Mouse (Mus musculus) kidney, postnatal 14 days (tissue): Measurements from ENCODE around the gene Tmem161a.

Experiments
- DNase-seq: peaks from one replicate; pipeline ENCODE4 v3.0.0; 2022; ENCODE audit warnings: mixed read lengths

The Tmem161a gene

DNA sequence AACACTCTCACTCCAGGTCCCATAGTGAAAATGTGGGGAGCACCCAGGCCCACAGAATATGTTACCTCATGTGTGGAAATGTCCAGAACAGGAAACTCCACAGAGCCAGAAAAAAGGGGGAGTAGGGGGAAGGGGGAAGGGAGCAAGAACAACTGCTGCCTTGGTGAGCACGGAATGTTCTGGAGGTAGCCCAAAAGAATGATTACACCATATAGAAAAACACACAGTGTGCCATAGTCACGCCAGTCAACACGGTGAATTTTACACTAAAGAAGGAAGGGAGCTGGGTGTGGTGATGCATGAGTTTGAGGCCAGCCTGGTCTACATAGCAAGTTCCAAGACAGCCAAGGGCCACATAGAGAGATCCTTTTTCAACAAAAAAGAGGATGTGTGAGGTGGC is 8.8 kb upstream of the Tmem161a start:
- DNase-seq = no peak

GRCm38 (mm10) chr8:70166504-70167110 is 5.5 kb upstream of the Tmem161a start:
- peak; percentile 63 for DNase-seq

DNA sequence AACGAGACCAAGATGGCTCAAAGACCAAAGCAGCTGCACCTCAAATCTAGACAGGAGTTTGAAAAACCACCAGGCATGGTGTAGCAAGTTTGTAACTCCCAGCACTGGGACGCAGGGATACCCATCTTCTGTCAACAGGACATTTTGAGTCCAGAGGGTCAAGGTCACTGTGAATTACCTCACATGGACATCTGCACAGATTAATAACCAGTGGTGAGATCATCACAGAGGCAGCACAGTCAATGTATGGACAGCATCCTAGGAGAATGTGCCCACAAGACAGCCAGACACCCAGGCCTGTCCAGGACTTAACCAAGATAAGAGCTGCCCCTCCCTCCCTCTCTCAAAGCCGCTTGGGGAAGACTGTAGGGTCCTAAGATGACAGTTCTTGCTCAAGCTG is 2.0 kb upstream of the Tmem161a start:
- no peak for DNase-seq

- peak; percentile 67 for DNase-seq
These were observed 1.4 kb upstream of the Tmem161a start for GRCm38 (mm10) chr8:70170748-70171147.

- no peak for DNase-seq
These were observed 916 bp upstream of the Tmem161a start for GRCm38 (mm10) chr8:70171240-70171639.

- no peak for DNase-seq
These were observed 1.2 kb downstream of the Tmem161a start for GRCm38 (mm10) chr8:70173320-70173719.

DNA sequence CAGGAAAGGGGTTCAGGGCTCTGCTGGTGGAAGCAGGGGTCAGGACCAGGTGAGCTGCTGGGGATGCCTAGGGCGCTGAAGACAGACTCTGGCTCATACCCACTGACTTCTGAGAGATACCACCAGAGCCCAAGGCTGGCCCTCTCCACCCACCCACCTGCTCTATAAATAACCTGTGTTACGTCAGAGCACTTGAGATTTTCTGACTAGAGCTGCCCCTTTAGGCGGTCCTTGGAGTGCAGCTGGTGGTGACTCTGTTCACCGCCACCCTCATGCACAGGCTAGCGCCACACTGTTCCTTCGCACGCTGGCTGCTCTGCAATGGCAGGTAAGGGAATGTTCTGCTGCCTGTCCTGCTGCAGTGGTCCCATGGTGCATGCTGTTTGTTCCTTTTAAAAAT is 1.9 kb downstream of the Tmem161a start:
- DNase-seq = no peak

DNA sequence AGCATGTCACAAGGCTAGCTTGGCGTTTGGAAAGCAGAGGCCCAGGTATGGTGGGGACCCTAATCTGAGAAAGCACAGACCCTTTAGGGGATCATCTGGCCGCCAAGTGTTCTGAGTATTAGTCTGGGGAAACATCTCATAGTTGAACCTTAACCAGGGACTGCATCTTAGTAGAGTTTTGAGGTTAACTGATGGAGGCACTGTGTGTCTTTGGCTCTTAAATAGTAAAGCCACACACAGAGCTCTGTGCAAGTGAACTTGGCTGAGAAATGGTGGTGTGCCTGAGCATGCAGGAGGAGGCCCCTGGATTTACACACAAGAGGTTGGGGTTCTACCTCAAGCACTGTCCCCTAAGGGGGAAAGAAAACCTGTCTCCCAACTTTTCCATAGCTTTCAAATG is 6.1 kb downstream of the Tmem161a start:
- DNase-seq = no peak

- DNase-seq = no peak
These were observed 6.9 kb downstream of the Tmem161a start for GRCm38 (mm10) chr8:70179082-70179481.

GRCm38 (mm10) chr8:70181212-70181902 is 9.2 kb downstream of the Tmem161a start:
- no peak for DNase-seq

- no peak for DNase-seq
These were observed 9.7 kb downstream of the Tmem161a start for GRCm38 (mm10) chr8:70181903-70182252.

DNA sequence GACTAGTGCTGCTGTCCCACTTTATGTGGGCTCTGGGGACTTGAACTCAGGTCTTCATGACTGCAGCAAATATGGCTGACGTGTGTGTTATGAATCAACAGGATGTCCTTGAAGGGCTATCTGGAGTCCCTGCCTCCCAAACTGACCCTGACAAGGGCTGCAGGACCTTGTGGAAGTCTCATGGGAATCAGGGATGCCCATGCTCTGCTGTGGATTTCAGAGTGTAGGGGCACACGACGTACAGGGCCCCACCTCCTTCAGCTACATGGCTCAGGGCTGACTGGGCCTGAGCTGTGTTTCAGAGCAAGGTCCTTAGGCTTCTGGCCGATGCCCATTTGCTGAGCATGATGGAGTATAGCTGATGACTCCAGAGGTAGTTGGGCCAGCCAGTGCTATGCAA is 11.0 kb downstream of the Tmem161a start:
- DNase-seq = no peak

GRCm38 (mm10) chr8:70188707-70189106 is 16.6 kb downstream of the Tmem161a start:
- peak; percentile 89 for DNase-seq

- peak; percentile 78 for DNase-seq
These were observed 21.1 kb downstream of the Tmem161a start for GRCm38 (mm10) chr8:70193238-70193637.

DNA sequence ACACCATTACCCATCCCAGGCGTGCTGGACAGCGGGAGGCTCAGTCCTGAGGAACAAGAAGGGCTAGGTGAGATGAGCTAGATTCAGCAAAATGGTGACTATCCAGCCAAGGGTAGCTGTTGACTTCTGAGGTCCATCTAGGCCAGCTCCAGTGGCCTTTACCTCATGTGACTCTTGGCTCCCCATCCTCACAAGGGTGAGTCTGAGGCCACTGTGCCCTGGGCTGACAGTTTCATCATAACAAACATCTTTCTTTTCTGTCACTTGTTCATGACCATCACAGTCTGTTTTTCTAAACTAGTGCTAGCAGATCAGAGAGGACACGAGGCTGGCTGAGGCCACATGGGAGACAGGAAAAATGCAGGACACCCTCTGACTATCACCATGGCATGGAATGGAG is 22.0 kb downstream of the Tmem161a start:
- no peak for DNase-seq

DNA sequence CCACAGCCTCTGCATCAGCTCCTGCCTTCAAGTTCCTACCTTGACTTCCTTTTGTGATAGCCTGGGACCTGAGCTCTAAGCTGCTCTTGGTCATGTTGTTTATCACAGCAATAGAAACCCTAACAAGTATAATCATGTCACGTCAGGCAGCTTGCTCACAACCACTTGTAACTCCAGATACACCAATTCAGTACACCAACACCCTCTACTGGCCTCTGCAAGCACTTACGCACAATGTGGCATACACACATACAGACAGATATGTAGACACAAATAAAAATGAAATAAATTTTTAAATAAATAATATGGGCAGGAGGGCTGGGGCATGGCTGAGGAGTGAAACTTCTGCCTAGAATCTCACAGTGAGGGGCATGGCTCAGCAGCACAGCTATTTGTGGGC is 23.6 kb downstream of the Tmem161a start:
- no peak for DNase-seq

GRCm38 (mm10) chr8:70197603-70198002 is 25.4 kb downstream of the Tmem161a start:
- DNase-seq = peak; percentile 52

DNA sequence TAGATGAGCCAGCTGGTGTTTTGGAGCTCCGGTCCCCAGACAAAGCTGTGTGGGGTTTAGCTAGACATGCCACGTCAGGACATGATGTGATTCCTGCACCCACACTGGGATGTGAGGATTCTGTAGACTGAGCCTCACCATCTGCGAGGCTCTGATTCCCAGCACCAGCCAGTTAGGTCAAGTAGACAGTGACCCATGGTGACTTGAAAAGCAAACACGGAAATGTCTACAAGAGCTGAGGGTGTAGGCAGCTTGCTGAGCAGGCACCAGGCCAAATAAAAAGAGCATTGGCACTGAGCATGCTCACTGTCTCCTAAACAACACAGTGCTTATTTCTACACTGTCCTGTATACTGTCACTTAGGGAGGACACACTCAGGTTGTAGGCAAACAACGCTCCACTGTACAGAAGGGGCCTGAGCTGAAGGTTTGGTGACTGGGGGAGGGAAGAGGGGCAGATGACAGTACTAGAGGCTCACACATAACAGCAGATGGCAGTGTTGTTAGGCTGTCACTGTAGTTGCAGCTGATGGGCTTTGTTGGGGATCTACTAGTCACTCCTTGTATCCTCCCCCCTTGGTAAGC is 28.0 kb downstream of the Tmem161a start:
- peak; percentile 52 for DNase-seq

GRCm38 (mm10) chr8:70201417-70201816 is 29.3 kb downstream of the Tmem161a start:
- no peak for DNase-seq

- no peak for DNase-seq
These were observed 30.9 kb downstream of the Tmem161a start for GRCm38 (mm10) chr8:70203072-70203471.

DNA sequence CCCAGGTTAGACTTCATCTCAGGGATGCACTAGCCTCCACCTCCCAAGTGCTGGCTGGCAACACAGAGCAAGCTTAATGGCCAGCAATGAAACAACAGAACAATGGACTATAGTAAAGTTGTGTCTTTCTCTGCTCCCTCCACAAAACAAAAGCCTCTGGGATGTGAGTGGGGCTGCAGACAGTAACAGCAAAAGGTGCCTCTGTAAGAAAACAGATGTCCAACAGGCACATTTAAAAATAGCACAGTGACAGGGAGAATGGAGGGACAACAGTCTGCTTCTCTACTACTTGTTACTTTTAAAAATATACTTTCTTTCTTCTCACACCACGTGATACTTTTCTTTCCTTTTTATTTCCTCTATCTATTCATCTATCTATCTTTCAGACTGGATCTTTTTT is 32.6 kb downstream of the Tmem161a start:
- DNase-seq = no peak

GRCm38 (mm10) chr8:70208130-70208529 is 36.0 kb downstream of the Tmem161a start:
- peak; percentile 71 for DNase-seq

GRCm38 (mm10) chr8:70210538-70210937 is 38.4 kb downstream of the Tmem161a start:
- DNase-seq = peak; percentile 53

DNA sequence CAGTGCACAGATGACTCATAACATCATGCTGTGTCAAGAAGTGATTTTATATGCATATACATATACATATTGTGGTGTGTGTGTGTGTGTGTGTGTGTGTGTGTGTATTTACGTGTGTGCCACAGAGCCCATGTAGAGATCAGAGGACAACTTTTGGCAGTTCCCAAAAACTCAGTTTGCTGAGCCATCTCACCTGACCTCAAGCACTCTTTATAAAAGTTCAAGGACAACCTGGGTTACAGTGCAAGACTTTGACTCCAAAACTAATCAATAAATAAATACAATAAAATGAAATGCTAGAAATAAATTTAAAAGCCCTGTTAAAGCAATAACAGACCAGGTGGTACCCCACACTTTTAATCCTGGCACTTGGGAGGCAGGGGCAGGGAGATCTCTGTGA is 39.1 kb downstream of the Tmem161a start:
- DNase-seq = no peak

DNA sequence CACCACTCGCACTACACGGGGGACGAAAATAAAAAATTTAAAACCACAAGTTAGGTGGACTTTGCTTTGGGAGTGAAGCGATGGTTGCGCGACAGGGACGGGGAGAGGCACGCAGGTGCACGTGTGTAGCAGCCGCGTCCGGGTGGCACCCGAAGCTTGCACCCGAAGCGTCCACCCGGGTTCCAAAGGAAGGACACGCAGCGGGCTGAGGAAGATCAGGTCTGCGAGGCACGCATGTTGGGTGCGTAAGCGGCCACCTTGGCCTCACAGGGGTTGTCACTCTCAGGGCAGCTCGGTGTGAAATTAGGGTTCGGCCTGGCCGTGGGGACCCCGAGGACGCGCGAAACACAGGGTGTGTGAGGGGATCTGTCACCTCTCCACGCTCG is 39.6 kb downstream of the Tmem161a start:
- no peak for DNase-seq
